Mouse (Mus musculus) hindbrain, embryonic 14.5 days (tissue): ENCODE results near the gene Tsc22d3. TPM values are rescaled to one million over a fixed set of nuclear protein-coding genes. Genes with fewer than 3 reads are reported as not detected.

Experiments
- ATAC-seq: fragments of 200-750 bp; cut with Nextera tagmentation; 2 replicates; pipeline ENCODE4 v1.8.0; 2017; ENCODE audit warnings: moderate number of reproducible peaks, mild to moderate bottlenecking, moderate TSS enrichment, moderate library complexity; ENCODE audit not compliant: low FRiP score
- DNase-seq: peaks from one replicate; pipeline ENCODE4 v3.0.0-alpha.2; 2015; ENCODE audit warnings: low spot score
- H3K27ac ChIP-seq: fragments of 300-500 bp; sonication (generic); 2 replicates; pipeline ENCODE4 v1.5.1; 2014; ENCODE audit warnings: mild to moderate bottlenecking, moderate library complexity
- H3K27me3 ChIP-seq: fragments of 300-500 bp; sonication (generic); 2 replicates; pipeline ENCODE4 v1.6.1; 2014; ENCODE audit warnings: mild to moderate bottlenecking, low read length, mixed read lengths; ENCODE audit not compliant: control insufficient read depth, insufficient read depth
- H3K36me3 ChIP-seq: fragments of 300-500 bp; sonication (generic); replicated peaks from 2 replicates; pipeline ENCODE4 v1.6.1; 2014; ENCODE audit not compliant: control insufficient read depth, insufficient read depth
- H3K4me1 ChIP-seq: fragments of 300-500 bp; sonication (generic); replicated peaks from 2 replicates; pipeline ENCODE4 v1.6.1; 2014; ENCODE audit warnings: antibody characterized with exemption, low read length, mixed read lengths; ENCODE audit not compliant: control insufficient read depth, insufficient read depth
- H3K4me2 ChIP-seq: fragments of 300-500 bp; sonication (generic); replicated peaks from 2 replicates; pipeline ENCODE4 v1.6.1; 2014; ENCODE audit warnings: mild to moderate bottlenecking, moderate library complexity
- H3K4me3 ChIP-seq: fragments of 300-500 bp; sonication (generic); replicated peaks from 2 replicates; pipeline ENCODE4 v1.5.1; 2014; ENCODE audit warnings: mild to moderate bottlenecking, low read length
- H3K9ac ChIP-seq: fragments of 300-500 bp; sonication (generic); 2 replicates; pipeline ENCODE4 v1.6.1; 2014
- H3K9me3 ChIP-seq: fragments of 300-500 bp; sonication (generic); 2 replicates; pipeline ENCODE4 v1.6.1; 2016; ENCODE audit warnings: low read length; ENCODE audit not compliant: control insufficient read depth
- WGBS: fragments of 180-500 bp; shearing (Covaris S2); extraction: QIAGEN DNeasy Blood & Tissue Kit; methylation state at CpG from one replicate; pipeline ENCODE4 v1.1.7; 2014; 5-methylcytosine and 5-hydroxymethylcytosine counted together
- polyA plus RNA-seq: library from polyadenylated mRNA; unstranded; fragments of >200 nt; fragmentation: Nextera tagmentation; extraction: Ambion mirVana; gene quantifications from 2 replicates; pipeline ENCODE4 v1.2.1, GENCODE M21; 2014

The Tsc22d3 gene
- polyA plus RNA-seq, 1 experiment from 2014 or later: 119 TPM

DNA sequence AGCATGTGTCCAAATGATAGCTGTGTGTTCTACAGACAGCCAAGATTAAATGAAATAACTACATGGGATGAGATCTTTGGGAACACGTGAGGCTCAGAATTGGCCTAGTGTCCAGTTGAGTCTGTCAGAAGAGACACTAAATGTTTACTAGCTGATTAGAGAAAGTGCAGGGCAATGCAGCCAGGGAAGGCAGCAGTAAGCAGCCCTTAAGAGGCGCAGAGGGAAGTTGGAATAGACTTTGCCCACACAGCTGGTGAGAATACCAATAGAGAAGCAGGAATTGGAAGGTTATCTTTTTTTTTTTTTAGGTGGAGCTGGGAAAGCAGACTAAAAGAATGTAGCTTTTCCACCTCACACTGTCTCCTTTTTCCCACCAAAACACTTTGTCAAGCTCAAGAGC is 61.8 kb downstream of the Tsc22d3 start:
- no peaks in the 10 kb centered on the region for H3K36me3 ChIP-seq
- 80% methylated on average over 2 of the region's 2 CpGs for WGBS
- peaks cover 9% of the 10 kb centered on the region; the same call in 1 of the 2 replicates for H3K4me1 ChIP-seq
- peaks cover 33% of the 10 kb centered on the region; the same call in 1 of the 2 replicates for H3K27me3 ChIP-seq
- no peak for ATAC-seq
- no peak overlapping the region for H3K4me3 ChIP-seq
- H3K4me2 ChIP-seq: no peak overlapping the region
- H3K27ac ChIP-seq: no peak overlapping the region
- no peak for DNase-seq
- no peak overlapping the region for H3K9ac ChIP-seq
- no peaks in the 10 kb centered on the region for H3K9me3 ChIP-seq

DNA sequence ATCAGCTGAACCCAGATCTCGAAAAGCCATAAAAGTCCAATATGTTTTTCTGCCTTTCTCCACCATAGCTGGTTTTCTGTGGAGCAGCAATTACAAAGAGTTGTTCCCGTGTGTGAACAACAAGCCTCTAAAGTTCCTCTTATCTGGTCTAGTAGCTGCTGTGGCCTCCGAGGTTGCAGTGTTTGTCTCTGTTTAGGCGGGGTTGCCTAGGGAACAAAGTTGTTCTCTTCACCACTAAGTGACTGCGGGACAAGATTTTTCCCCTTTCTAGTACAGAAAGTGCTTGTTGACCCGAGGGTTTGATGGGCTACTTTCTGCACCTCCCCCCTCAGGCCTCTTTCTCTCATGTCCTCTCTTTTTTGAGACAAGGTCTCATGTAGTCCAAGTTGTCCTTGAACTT is 62.8 kb downstream of the Tsc22d3 start:
- H3K9ac ChIP-seq: no peak overlapping the region
- WGBS: 40% methylated on average over 6 of the region's 6 CpGs
- H3K27me3 ChIP-seq: peaks cover 35% of the 10 kb centered on the region; the same call in 1 of the 2 replicates
- no peak overlapping the region for H3K4me2 ChIP-seq
- no peak for DNase-seq
- peaks cover 9% of the 10 kb centered on the region; the same call in 1 of the 2 replicates for H3K4me1 ChIP-seq
- H3K36me3 ChIP-seq: no peaks in the 10 kb centered on the region
- H3K4me3 ChIP-seq: no peak overlapping the region
- no peaks in the 10 kb centered on the region for H3K9me3 ChIP-seq
- no peak for ATAC-seq
- H3K27ac ChIP-seq: no peak overlapping the region

DNA sequence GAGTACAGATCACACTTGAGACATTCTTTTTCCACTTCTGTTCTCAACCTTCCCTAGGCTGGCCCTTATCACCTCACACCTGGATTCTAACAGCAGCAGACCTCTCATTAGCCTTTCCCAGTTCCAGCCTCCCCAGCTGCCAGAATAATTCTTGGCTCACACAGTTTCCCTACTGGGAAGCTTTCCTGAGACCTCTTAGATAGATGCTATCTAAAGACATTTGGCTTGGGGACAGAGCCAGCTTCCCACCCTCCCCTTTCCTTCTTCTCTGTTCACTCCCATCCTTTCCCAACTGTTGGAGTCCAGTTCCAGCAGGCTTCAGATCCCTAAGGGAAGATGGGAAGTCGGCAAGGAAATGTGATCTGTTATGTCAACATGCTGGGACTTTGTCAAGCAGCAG is 65.0 kb downstream of the Tsc22d3 start:
- Histone ChIP-seq H3K4me1 (no peaks in the 10 kb centered on the region), H3K27me3 (peaks cover 20% of the 10 kb centered on the region; the same call in 1 of the 2 replicates), H3K4me3 (no peak overlapping the region), H3K27ac (no peak overlapping the region), H3K4me2 (no peak overlapping the region), H3K36me3 (no peaks in the 10 kb centered on the region), H3K9ac (no peak overlapping the region), H3K9me3 (no peaks in the 10 kb centered on the region)
- WGBS: 67% methylated on average over 1 of the region's 1 CpGs
- DNase-seq (no peak), ATAC-seq (no peak)

DNA sequence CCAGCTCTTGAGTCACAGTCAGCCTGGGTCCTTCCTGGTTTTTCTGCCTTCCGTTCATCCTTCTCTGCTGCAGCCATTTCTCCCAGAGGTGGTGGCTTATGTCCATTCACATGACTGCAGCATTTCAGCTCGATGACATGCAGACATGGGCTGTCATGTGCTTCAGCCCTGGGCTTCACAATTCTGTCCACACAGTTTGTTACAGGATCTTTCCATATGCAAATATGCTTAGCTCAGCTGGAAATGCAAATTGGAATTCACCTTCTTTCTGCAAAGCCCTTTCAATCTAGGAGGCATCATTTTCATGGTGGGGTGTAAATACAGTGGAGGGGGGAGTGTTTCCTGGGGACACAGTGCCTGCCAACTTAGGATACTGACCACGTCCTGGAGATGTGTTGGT is 66.2 kb downstream of the Tsc22d3 start:
- Histone ChIP-seq H3K27me3 (peaks cover 27% of the 10 kb centered on the region; the same call in 1 of the 2 replicates), H3K4me2 (no peak overlapping the region), H3K4me1 (no peaks in the 10 kb centered on the region), H3K4me3 (no peak overlapping the region), H3K9me3 (no peaks in the 10 kb centered on the region), H3K36me3 (no peaks in the 10 kb centered on the region), H3K9ac (no peak overlapping the region), H3K27ac (no peak overlapping the region)
- DNase-seq: no peak
- ATAC-seq: no peak
- 63% methylated on average over 3 of the region's 3 CpGs for WGBS

DNA sequence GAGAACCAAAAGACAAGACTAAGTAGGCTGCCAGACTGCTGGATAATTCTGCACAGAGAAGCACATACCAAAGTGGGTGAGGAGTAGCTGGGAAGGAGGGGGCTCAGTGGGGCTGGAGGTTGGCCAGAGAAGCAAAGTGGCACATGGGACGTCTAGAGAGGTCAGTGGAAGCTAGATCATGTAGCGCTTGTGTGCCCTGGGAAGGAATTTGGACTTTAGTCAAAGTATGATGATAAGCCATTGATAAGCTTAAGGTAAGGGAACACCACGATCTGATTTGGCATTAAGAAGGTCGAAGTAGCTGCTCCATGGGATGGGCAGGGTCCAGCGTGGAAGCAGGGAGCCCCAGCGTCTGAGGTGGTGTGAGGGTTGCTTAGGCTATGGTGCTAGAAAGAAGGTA is 68.1 kb downstream of the Tsc22d3 start:
- ATAC-seq: no peak
- Histone ChIP-seq H3K9me3 (no peaks in the 10 kb centered on the region), H3K4me2 (no peak overlapping the region), H3K27me3 (peaks cover 22% of the 10 kb centered on the region), H3K27ac (no peak overlapping the region), H3K4me1 (no peaks in the 10 kb centered on the region), H3K4me3 (no peak overlapping the region), H3K9ac (no peak overlapping the region), H3K36me3 (no peaks in the 10 kb centered on the region)
- DNase-seq: no peak
- 87% methylated on average over 6 of the region's 6 CpGs for WGBS

DNA sequence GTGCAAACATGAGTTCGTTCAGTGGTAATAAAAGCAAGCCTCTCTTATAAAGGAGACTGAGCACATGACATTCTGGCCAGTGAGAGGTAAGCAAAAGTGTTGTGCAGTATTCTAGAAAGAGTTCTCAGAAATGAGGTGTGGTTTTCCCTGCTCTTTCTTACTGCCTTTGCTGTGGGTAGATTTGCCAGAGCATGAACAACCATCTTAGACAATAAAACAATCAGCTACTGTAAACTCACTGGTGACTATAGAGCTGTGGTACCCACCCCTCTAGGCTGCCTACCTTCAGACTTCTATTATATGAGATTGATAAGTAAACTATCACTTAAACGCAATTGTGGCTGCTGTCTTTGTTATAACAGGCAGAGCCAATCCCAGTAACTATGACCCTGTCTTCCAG is 69.1 kb downstream of the Tsc22d3 start:
- DNase-seq: no peak
- Histone ChIP-seq H3K27ac (no peak overlapping the region), H3K9me3 (no peaks in the 10 kb centered on the region), H3K4me2 (no peak overlapping the region), H3K9ac (no peak overlapping the region), H3K36me3 (no peaks in the 10 kb centered on the region), H3K27me3 (peaks cover 22% of the 10 kb centered on the region), H3K4me1 (no peaks in the 10 kb centered on the region), H3K4me3 (no peak overlapping the region)
- 88% methylated on average over 2 of the region's 2 CpGs for WGBS
- no peak for ATAC-seq

DNA sequence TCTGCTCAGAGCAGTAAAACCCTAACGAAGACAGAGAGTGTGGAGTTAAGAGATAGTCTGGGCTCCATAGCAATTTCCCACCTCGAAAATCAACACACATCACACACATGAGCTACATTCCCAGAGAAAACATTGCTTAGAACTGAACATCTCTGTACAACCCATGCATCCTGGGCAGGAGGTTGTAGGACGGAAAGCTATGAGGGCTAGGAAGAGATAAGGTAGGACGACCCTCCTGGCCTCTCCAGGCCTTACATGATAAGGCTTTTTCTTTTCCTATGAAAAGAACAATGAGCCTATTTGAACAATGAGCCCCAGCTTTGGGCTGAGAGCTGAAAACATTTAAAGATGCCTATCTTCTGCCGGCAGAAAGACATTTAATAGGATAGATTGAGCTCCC is 69.8 kb downstream of the Tsc22d3 start:
- Histone ChIP-seq H3K27ac (no peak overlapping the region), H3K4me1 (no peaks in the 10 kb centered on the region), H3K27me3 (peaks cover 25% of the 10 kb centered on the region), H3K9ac (no peak overlapping the region), H3K36me3 (no peaks in the 10 kb centered on the region), H3K4me2 (no peak overlapping the region), H3K9me3 (no peaks in the 10 kb centered on the region), H3K4me3 (no peak overlapping the region)
- ATAC-seq (no peak), DNase-seq (no peak)
- 83% methylated on average over 5 of the region's 5 CpGs for WGBS

DNA sequence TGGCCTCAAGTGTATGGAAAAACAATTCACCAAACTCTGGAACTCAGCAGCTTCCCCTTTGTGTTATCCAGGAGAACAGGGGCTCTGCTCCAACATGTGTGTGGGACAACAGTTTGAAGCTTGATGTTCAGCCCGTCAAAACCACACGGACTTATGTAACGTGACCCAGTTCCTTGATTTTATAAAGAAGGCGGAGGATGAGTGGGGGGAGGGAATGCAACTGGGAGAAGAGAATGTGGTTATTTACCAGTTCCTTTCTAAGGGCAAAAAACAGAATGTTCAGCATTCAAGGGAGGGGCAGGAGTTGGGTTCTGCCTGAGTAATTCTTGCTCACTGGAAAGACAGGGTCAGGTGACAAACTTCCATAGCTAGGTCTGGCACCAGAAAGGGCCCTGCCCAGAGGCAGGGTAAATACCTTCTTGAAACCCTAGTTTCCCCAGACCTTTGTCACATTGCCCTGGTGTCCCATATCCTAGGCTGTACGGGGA is 71.3 kb downstream of the Tsc22d3 start:
- Histone ChIP-seq H3K27me3 (peaks cover 17% of the 10 kb centered on the region), H3K9me3 (no peaks in the 10 kb centered on the region), H3K4me2 (no peak overlapping the region), H3K4me1 (no peaks in the 10 kb centered on the region), H3K36me3 (no peaks in the 10 kb centered on the region), H3K9ac (no peak overlapping the region), H3K4me3 (no peak overlapping the region), H3K27ac (no peak overlapping the region)
- DNase-seq (no peak), ATAC-seq (no peak)
- WGBS: 77% methylated on average over 5 of the region's 5 CpGs

DNA sequence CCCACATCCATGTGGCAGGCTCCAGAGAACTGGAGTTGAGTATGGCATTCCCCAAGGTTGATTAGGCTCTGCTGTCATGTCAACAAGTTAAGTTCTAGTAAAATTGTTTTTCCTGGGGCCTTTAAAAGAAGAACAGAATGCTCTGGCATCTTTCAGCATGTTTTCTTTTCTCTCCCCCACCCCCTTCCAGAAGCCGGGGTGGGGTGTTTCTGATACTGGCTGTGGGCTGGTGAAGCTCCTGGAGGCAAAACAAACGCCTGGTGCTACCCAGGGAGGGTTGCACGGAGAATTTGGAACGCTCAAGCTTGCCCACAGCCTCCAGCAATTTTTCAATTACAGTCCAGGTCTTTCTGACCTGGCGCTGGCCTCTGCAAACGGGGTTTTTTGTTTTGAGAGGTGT is 73.2 kb downstream of the Tsc22d3 start:
- Histone ChIP-seq H3K9ac (no peak overlapping the region), H3K4me1 (no peaks in the 10 kb centered on the region), H3K27me3 (peaks cover 18% of the 10 kb centered on the region; the same call in 1 of the 2 replicates), H3K36me3 (no peaks in the 10 kb centered on the region), H3K4me2 (no peak overlapping the region), H3K27ac (no peak overlapping the region), H3K9me3 (no peaks in the 10 kb centered on the region), H3K4me3 (no peak overlapping the region)
- WGBS: 65% methylated on average over 6 of the region's 6 CpGs
- DNase-seq (no peak), ATAC-seq (no peak)

DNA sequence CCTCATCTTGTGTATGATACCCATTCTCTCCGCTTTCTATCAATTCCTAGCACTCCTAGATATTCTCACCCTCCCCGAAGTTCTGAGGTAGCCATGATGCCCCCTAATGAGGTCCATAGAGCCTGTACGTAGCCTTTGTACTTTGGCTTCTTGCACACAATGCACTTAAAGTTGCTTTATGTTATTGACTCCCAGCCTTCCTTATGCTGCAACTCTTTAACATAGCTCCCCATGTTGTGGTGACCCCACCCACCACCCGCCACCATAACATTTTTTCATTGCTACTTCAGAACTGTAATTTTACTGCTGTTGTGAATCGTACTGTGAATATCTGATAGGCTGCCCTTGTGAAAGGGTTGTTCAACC is 74.2 kb downstream of the Tsc22d3 start:
- Histone ChIP-seq H3K27ac (no peak overlapping the region), H3K9ac (no peak overlapping the region), H3K36me3 (no peaks in the 10 kb centered on the region), H3K4me2 (no peak overlapping the region), H3K4me1 (no peaks in the 10 kb centered on the region), H3K9me3 (no peaks in the 10 kb centered on the region), H3K27me3 (peaks cover 18% of the 10 kb centered on the region; the same call in 1 of the 2 replicates), H3K4me3 (no peak overlapping the region)
- 95% methylated on average over 5 of the region's 5 CpGs for WGBS
- ATAC-seq (no peak), DNase-seq (no peak)
